Mouse (Mus musculus) layer of hippocampus, adult 9-10 months (tissue): ENCODE measurements around the gene Gm10217.

Experiments used
- DNase-seq: peaks from one replicate; pipeline ENCODE4 v3.0.0; 2022; ENCODE audit warnings: low spot score

Gene Gm10217

GRCm38 (mm10) chr8:9863951-9864350 is at the start of gene Gm10217:
Gene Gm10217 (plus strand): TSS chr8:9864251.
- no peak for DNase-seq

- no peak for DNase-seq
Observed at GRCm38 (mm10) chr8:9824770-9825169, 39.3 kb upstream of the Gm10217 start.

GRCm38 (mm10) chr8:9840257-9840656 is 23.8 kb upstream of the Gm10217 start:
- no peak for DNase-seq

- no peak for DNase-seq
Observed at GRCm38 (mm10) chr8:9859286-9859685, 4.8 kb upstream of the Gm10217 start.

GRCm38 (mm10) chr8:9860539-9861203 is 3.4 kb upstream of the Gm10217 start:
- no peak for DNase-seq

GRCm38 (mm10) chr8:9865150-9865549 is 1.1 kb downstream of the Gm10217 start:
- DNase-seq = no peak

- no peak for DNase-seq
Observed at GRCm38 (mm10) chr8:9868094-9868493, 4.0 kb downstream of the Gm10217 start.

- no peak for DNase-seq
Observed at GRCm38 (mm10) chr8:9876241-9876640, 12.2 kb downstream of the Gm10217 start.

GRCm38 (mm10) chr8:9879921-9880320 is 15.9 kb downstream of the Gm10217 start:
- DNase-seq = no peak

- no peak for DNase-seq
Observed at GRCm38 (mm10) chr8:9886714-9887113, 22.7 kb downstream of the Gm10217 start.

- DNase-seq = no peak
Observed at GRCm38 (mm10) chr8:9899199-9899598, 35.1 kb downstream of the Gm10217 start.

- DNase-seq = no peak
Observed at GRCm38 (mm10) chr8:9899673-9900072, 35.6 kb downstream of the Gm10217 start.
